Mouse (Mus musculus) cortical plate, adult 2 months (tissue): ENCODE measurements around the gene Map4. TPM values are rescaled to one million over a fixed set of nuclear protein-coding genes. Genes with fewer than 3 reads are reported as not detected.
"Not testable (repeated sequence)": the region's sequence is repeated elsewhere in the genome, so short reads cannot be mapped to it uniquely, and the experiment has no call there.

Experiments used
- H3K27ac ChIP-seq: fragments of 200-500 bp; 2 replicates; pipeline ENCODE4 v1.5.1; 2012; ENCODE audit warnings: low read length, control low read depth, inconsistent platforms; ENCODE audit not compliant: insufficient read depth
- H3K4me1 ChIP-seq: fragments of 200-500 bp; 2 replicates; pipeline ENCODE4 v1.6.1; 2011; ENCODE audit warnings: low read length; ENCODE audit not compliant: control insufficient read depth, insufficient read depth
- H3K4me3 ChIP-seq: fragments of 200-500 bp; 2 replicates; pipeline ENCODE4 v1.5.1; 2011; ENCODE audit warnings: mild to moderate bottlenecking, low read length, control low read depth; ENCODE audit not compliant: insufficient read depth
- CTCF ChIP-seq: fragments of 200-500 bp; IDR thresholded peaks from 2 replicates; pipeline ENCODE4 v1.5.1; 2011; ENCODE audit warnings: mild to moderate bottlenecking, control low read depth, low read length; ENCODE audit not compliant: insufficient read depth; ENCODE audit errors: extremely low read depth
- POLR2A ChIP-seq: fragments of 200-500 bp; IDR thresholded peaks from 2 replicates; pipeline ENCODE4 v1.6.1; 2011; ENCODE audit warnings: mild to moderate bottlenecking, low read length, control low read depth; ENCODE audit not compliant: insufficient read depth; ENCODE audit errors: extremely low read depth
- polyA plus RNA-seq: library from polyadenylated mRNA; depleted of rRNA; stranded (reverse); fragments of >200 nt; gene quantifications from 2 replicates; pipeline ENCODE4 v1.2.3, GENCODE M21; 2012

Map4 gene
- polyA plus RNA-seq, 1 experiment, result 337 TPM

GRCm38 (mm10) chr9:110054781-110055180 lies 123.5 kb downstream of the Map4 start:
- Histone ChIP-seq H3K4me1 (peaks cover 14% of the 10 kb centered on the region), H3K27ac (peak overlapping the region; percentile 78; the same call in 1 of the 2 replicates), H3K4me3 (peak overlapping the region; percentile 64)
- no peak for TF ChIP-seq CTCF

GRCm38 (mm10) chr9:110057200-110057599 lies 125.9 kb downstream of the Map4 start:
- H3K4me3 ChIP-seq, result no peak overlapping the region
- peaks cover 8% of the 10 kb centered on the region for H3K4me1 ChIP-seq
- TF ChIP-seq CTCF (no peak), POLR2A (no peak)
- H3K27ac ChIP-seq, result no peak overlapping the region

GRCm38 (mm10) chr9:110060761-110061160 lies 129.5 kb downstream of the Map4 start:
- no peak overlapping the region for H3K4me3 ChIP-seq
- H3K4me1 ChIP-seq, result peaks cover 3% of the 10 kb centered on the region; the same call in 1 of the 2 replicates
- H3K27ac ChIP-seq, result no peak overlapping the region
- TF ChIP-seq CTCF (no peak), POLR2A (no peak)

GRCm38 (mm10) chr9:110062405-110062804 lies 131.1 kb downstream of the Map4 start:
- peaks cover 3% of the 10 kb centered on the region; the same call in 1 of the 2 replicates for H3K4me1 ChIP-seq
- TF ChIP-seq CTCF (no peak), POLR2A (no peak)
- H3K27ac ChIP-seq, result no peak overlapping the region
- H3K4me3 ChIP-seq, result no peak overlapping the region

GRCm38 (mm10) chr9:110062861-110063260 lies 131.6 kb downstream of the Map4 start:
- TF ChIP-seq POLR2A (no peak), CTCF (no peak)
- peaks cover 1% of the 10 kb centered on the region; the same call in 1 of the 2 replicates for H3K4me1 ChIP-seq
- no peak overlapping the region for H3K4me3 ChIP-seq
- H3K27ac ChIP-seq, result no peak overlapping the region

- no peak overlapping the region for H3K4me3 ChIP-seq
- no peak for TF ChIP-seq POLR2A
- no peak for TF ChIP-seq CTCF
- H3K27ac ChIP-seq, result no peak overlapping the region
- no peaks in the 10 kb centered on the region for H3K4me1 ChIP-seq
Observed at GRCm38 (mm10) chr9:110064641-110065040, 133.4 kb downstream of the Map4 start.

- 0 out of 2 replicates have a peak, but pooled peaks cover 3% of the 10 kb centered on the region for H3K4me1 ChIP-seq
- H3K27ac ChIP-seq, result no peak overlapping the region
- no peak overlapping the region for H3K4me3 ChIP-seq
- TF ChIP-seq POLR2A (no peak), CTCF (no peak)
Observed at GRCm38 (mm10) chr9:110068745-110069144, 137.5 kb downstream of the Map4 start.

GRCm38 (mm10) chr9:110070358-110070757 lies 139.1 kb downstream of the Map4 start:
- no peak overlapping the region for H3K4me3 ChIP-seq
- no peak overlapping the region for H3K27ac ChIP-seq
- H3K4me1 ChIP-seq, result 0 out of 2 replicates have a peak, but pooled peaks cover 3% of the 10 kb centered on the region
- TF ChIP-seq POLR2A (no peak), CTCF (no peak)

- no peak overlapping the region for H3K4me3 ChIP-seq
- no peak overlapping the region for H3K27ac ChIP-seq
- TF ChIP-seq CTCF, result no peak
- no peak for TF ChIP-seq POLR2A
- H3K4me1 ChIP-seq, result 0 out of 2 replicates have a peak, but pooled peaks cover 3% of the 10 kb centered on the region
Observed at GRCm38 (mm10) chr9:110071011-110071410, 139.8 kb downstream of the Map4 start.

- Histone ChIP-seq H3K27ac (no peak overlapping the region), H3K4me1 (0 out of 2 replicates have a peak, but pooled peaks cover 3% of the 10 kb centered on the region), H3K4me3 (no peak overlapping the region)
- TF ChIP-seq POLR2A (no peak), CTCF (peak; percentile 90)
Observed at GRCm38 (mm10) chr9:110071843-110072242, 140.6 kb downstream of the Map4 start.

GRCm38 (mm10) chr9:110076468-110076867 lies 145.2 kb downstream of the Map4 start:
- not testable (repeated sequence) for H3K4me3 ChIP-seq

More at GRCm38 (mm10) chr9:110076468-110076867, 145.2 kb downstream of the Map4 start:
- H3K27ac ChIP-seq, H3K4me1 ChIP-seq: not testable (repeated sequence)
